Mouse (Mus musculus): ENCODE data around the gene Gpx4.
"Not testable (repeated sequence)": the region's sequence is repeated elsewhere in the genome, so short reads cannot be mapped to it uniquely, and the experiment has no call there.

Gpx4 gene

DNA sequence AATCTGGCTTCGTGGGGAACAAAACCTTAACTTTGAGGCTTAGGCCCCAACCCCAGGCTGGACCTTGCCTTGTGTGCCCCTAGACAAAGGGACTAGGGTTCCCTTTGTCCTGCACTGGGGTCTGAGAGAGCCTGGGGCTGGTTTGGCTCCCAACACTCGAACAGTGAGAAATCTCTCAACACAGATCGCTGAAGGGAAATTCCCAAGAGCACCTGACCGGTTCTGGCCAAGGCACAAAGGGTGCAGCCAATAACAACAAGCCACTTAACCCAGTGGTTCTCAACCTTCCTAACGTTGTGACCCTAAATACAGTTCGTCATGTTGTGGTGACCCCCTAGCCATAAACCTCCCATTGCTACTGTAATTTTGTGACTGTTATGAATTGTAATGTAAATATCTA is 3.3 kb downstream of the Gpx4 start:
- no peak for DNase-seq (ENCODE audit: low spot score in 2 of 2)

DNA sequence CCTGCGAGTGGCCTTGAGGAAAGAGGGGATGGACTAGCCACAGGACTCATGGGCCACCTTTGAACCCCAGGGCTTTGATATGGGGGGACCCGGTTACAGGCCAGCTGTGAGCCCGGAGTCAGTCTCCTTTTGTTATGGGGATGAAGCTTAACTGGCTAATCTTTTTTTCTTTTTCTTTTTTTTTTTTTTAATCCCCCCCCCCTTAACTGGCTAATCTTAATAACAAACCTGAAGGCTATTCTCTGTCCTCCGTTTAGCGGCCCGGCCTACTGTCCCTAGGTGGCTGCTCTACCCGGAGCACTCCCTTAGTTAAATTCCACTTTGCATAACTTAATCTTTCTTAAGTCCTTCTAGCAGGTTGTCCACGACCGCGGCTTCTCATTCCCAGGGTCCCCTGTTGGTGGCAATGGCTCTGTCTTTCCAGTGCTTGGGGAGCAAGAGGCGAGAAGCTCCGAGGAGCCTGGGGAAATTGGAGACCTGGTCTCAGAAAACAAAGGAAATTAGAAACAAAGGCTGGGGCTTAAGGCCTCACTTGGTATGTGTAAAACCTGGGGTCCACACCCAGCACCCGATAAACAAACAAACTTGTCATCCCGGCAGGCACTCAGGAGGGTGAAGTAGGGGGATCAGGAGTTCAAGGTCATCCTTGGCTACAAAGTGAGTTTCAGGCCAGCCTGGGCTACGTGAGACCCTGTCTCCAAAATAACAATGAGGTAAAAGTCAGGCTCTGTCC is 4.1 kb downstream of the Gpx4 start:
- DNase-seq (ENCODE audit: low spot score in 2 of 2): no peak

DNA sequence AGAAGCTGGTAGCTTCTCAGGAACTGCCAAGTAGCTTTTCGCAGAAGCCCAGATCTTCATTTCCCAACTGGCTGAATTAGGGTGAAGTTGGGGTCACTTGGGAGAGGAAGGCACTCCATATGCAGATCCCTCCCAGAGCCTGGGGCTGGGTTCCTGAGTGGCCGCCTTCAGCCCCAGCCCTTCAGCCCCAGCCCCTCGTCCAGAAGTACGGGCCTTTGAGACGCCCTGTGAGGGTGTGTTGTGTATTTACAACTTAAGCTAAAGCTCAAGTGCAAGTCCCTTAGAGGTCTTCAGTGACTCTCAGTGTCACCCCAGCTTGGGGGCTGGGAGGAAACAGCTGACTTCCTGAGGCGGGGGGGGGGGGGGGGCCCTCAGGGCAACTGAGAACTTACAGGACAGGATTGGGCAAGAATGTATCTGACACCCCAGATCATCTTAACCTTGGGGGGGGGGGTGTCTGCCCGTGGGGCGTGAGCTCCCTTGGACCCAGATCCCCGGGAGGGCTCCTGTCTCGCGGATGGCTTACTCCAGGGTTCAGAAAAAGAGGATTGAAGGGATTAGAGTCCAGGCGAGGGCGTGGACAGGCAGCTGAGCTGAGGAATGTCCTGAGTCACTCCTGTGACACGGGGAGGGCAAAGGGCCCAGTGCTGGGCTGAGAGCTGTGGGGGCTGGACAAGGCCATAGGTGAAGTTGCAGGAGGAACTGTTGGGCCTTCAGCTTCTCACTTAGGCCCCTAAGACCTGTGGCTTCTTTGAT is 4.8 kb downstream of the Gpx4 start:
- no peak for DNase-seq (ENCODE audit: low spot score in 2 of 2)

GRCm38 (mm10) chr10:80052374-80052764 is 5.4 kb downstream of the Gpx4 start:
- DNase-seq (ENCODE audit: low spot score in 2 of 2): no peak

GRCm38 (mm10) chr10:80053259-80053780 is 6.4 kb downstream of the Gpx4 start:
- peak; percentile 99 for DNase-seq (ENCODE audit: low spot score in 2 of 2)

DNA sequence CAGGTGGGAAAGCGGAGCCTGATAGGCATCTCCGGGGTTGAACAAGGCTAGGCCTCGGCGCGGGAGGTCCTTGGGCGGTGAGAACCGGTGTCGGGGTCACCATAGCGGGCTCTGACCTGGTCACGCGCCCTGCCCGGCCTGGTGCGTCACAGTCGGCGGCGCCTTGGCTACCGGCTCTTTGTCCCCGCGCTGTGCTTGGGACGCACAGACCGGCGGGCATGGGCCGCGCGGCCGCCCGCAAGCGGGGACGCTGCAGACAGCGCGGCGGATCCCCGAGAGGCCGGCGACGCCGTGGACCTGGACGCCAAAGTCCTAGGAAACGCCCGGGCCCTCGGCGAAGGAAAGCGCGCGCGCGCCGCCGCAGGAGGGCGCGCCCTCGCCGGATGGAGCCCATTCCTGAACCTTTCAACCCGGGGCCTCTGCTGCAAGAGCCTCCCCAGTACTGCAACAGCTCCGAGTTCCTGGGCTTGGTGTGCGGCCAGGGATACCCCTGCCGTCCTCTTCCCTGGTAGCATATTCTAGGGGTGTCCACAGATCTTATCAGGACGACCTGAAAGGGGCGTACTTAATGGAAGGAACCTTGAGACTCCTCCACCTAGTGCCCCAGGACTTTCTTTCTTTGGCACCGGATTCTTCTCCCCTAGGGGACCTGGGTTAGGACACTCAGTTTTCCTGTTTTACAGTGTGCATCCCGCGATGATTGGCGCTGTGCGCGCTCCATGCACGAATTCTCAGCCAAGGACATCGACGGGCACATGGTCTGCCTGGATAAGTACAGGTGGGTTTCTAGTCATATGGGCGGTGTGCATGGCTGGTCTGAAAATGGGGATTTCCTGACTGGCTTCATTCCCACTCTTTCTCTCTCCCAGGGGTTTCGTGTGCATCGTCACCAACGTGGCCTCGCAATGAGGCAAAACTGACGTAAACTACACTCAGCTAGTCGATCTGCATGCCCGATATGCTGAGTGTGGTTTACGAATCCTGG is 7.2 kb downstream of the Gpx4 start:
- DNase-seq (ENCODE audit: low spot score in 2 of 2): peak in 1 of 2 experiments; percentile 51

- not testable (repeated sequence) for DNase-seq (ENCODE audit: low spot score in 2 of 2)
These were observed 7.9 kb downstream of the Gpx4 start for GRCm38 (mm10) chr10:80054911-80055310.

DNA sequence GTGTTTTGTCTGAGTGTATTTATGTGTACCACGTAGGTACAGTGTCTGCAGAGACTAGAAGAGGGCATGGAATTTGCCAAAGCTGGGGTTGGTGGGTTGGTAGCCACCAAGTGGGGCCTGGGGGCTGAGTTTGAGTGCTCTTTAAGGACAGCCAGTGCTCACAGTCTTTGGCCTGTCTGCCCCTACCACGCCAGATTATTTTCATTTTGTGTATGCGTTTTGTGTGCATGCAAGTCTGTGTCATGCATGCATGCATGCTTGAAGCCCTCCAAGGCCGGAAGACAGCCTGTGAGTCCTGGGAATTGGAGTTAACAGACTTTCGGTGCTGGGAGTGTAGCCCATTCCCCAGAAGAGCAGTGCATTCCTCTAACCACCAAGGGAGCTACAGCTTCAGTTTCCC is 8.4 kb downstream of the Gpx4 start:
- DNase-seq (ENCODE audit: low spot score in 2 of 2): no peak

DNA sequence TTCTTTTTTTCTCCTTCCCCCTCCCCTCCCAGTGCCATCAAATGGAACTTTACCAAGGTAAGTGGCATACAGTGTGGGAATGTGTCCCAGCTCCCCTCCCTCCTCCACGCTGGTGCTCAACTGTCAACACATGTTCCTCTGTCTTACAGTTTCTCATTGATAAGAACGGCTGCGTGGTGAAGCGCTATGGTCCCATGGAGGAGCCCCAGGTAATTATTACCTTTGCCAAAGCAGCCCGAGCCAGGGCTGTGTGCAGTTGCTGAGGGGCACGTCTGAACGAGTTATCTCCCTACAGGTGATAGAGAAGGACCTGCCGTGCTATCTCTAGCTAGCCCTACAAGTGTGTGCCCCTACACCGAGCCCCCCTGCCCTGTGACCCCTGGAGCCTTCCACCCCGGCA is 8.9 kb downstream of the Gpx4 start:
- DNase-seq (ENCODE audit: low spot score in 2 of 2): no peak

GRCm38 (mm10) chr10:80056506-80056905 is 9.5 kb downstream of the Gpx4 start:
- DNase-seq (ENCODE audit: low spot score in 2 of 2): no peak

DNA sequence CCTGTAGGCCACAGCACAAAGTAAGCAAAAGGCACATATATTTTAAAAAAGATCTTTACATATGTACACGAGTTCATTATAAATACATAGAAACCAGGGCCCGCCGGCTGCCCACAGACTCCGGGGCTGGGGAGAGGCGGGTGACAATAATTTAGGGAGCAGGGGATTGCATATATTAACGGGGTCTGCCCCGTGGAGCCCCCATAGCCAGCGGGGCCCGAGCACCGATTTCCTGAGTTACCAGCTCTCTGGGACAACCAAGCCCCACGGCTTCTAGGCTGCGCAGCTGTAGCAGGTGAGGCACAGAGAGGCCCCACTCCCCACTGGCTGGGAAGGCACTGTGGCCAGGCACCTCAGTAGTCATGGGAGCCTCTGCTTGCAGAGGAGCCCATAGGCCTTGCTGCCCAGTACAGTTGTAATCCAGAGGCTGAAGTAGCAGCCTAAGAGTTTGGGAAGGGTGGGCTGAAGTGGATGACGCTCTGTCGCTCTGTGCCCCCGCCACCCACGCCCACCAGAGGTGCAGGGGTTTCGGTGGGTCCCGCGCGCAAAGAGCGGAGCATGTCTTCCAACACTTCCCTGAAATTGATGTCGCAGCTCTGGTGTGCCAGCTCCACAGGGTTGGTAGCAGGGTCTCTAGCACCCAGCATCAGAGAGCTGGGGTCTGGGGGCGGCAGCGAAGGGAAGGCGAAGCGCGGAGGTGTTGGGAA is 10.2 kb downstream of the Gpx4 start:
- DNase-seq (ENCODE audit: low spot score in 2 of 2): no peak

GRCm38 (mm10) chr10:80057683-80058326 is 10.8 kb downstream of the Gpx4 start:
- no peak for DNase-seq (ENCODE audit: low spot score in 2 of 2)

GRCm38 (mm10) chr10:80063104-80063503 is 16.1 kb downstream of the Gpx4 start:
- no peak for DNase-seq (ENCODE audit: low spot score in 2 of 2)

DNA sequence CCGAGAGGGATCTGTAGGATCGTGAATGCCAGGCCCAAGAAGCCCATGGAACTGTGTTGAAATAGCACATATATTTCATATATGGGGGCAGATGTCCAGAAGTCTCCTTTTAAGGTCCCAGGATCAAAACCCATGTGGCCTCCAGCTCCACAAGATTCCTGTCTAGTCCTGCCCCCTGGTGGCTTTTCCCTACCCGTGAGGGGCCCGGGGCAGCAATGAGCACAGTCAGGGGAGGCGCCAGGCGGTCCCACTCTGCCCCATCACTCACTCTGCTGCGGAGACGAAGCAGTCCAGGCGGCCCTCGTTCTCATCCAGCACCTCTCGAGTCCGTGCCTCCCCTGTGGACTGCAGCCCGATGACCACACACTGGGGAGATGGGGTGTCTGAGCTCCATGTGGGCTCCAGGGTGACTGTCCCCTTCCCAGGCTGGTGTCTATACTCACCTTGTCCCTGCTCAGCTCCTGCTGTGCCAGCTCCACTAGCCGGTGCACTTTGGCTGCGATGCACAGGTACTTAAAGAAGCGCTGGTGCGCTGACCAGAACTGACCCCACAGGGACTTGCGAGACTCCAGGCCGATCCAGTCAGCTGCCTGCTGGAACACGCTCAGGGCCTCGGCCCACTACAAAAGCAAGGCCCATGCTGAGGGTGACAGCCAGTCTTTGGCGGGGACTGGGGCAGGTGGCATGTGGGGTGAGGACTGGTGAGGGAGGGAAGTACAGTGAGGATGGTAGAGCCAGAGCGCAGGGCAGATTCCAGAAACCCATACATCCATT is 17.1 kb downstream of the Gpx4 start:
- DNase-seq (ENCODE audit: low spot score in 2 of 2): no peak

GRCm38 (mm10) chr10:80069251-80069650 is 22.3 kb downstream of the Gpx4 start:
- DNase-seq (ENCODE audit: low spot score in 2 of 2): no peak

DNA sequence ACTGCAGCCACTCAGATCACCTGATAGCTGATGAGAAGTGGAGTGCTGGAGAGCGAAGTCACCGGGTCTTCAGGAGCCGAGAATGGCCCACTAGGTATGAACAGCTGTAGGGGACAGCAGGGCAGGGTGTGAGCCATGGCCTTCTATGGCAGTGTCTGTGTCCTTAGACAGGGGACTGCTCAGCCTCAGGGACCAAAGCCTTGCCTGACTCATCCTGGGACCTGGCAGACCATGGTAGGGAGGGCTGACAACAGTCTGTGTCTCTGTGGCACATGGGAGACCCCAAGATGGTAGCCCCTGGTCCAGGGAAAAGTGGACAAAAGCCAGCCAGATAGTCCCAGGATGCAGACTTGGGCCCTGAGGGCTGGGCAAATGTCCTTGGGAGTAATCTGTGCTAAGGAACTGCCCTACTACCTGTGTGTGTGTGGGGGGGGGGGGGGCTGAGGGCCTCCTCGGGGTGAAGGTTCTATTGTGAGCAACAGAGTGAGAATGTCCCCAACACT is 23.0 kb downstream of the Gpx4 start:
- no peak for DNase-seq (ENCODE audit: low spot score in 2 of 2)

GRCm38 (mm10) chr10:80070837-80071515 is 24.0 kb downstream of the Gpx4 start:
- DNase-seq (ENCODE audit: low spot score in 2 of 2): peak; percentile 48 to 55

DNA sequence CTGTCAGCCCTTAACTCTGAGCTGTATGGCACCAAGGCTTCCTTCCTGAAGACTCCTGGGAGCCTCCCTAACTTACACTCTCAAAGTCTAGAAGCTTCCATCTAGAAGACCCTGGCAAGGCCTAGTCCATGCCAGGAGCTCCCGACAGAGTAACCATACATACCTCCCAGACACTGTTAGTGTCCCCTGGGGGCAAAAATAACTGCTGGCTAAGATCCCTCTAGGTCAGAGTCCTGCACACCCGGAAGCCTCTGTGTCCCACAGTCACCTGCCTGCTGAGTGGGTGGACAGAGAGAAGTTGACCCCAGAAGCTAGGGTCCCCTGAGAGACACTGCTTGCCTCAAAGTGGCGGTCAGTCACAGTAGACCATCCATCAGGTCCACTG is 24.5 kb downstream of the Gpx4 start:
- DNase-seq (ENCODE audit: low spot score in 2 of 2): no peak

Data from frontal cortex, postnatal 14 days (tissue).